Comparison of ENCODE assay signal across 1 mouse cellular context in the genomic region with DNA sequence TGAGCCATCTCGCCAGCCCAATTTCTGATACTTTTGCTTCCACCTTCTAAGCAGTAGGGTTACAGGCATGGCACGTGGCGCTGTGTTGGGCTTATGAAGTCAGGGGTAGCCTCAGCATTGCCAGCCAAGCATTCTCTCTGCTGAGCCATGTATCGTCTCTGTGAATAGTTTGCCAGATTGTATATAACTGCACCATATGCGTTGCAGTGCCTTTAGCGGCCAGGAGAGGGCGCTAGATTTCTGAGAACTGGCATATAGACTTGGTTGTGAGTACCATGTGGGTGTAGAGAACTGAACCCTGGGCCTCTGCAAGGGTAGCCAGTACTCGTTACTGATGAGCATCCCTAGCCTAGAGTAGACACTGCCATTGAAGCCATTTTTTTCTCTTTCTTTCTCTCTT.
TF ChIP-seq lines count a peak whose summit lies in the region.

No protein-coding gene starts in this region.

TF ChIP-seq in MEL, 35 proteins besides CTCF, POLR2A, EP300 and RAD21 (continued from another document):
- peak; percentile 39; the same call in 1 of the 2 replicates for TF ChIP-seq MYC (IDR thresholded peaks at IDR 0.05; ENCODE audit: low read depth, low read length)
- TF ChIP-seq ZKSCAN1 (IDR thresholded peaks at IDR 0.05; ENCODE audit: low read depth, low read length) = no peak
